Mouse (Mus musculus) myocyte (in vitro differentiated cells): ENCODE measurements at regions not wholly inside any gene's neighbourhood (a gene's known extent, or its start where the extent isn't known, plus 50 kb on each side); places are given as distances from the start of the nearest gene placed in this dataset.

Source experiments
- CEBPB ChIP-seq: IDR thresholded peaks from 2 replicates; pipeline ENCODE4 v1.6.1; 2011; ENCODE audit warnings: mild to moderate bottlenecking, moderate library complexity; ENCODE audit not compliant: poor library complexity, insufficient read depth, severe bottlenecking
- E2F4 ChIP-seq: IDR thresholded peaks from one replicate; pipeline ENCODE4 v1.6.1; 2011; ENCODE audit warnings: mild to moderate bottlenecking, control low read depth, moderate library complexity; ENCODE audit not compliant: insufficient read depth
- MAX ChIP-seq: IDR thresholded peaks from one replicate; pipeline ENCODE4 v1.6.1; 2011; ENCODE audit warnings: low read depth, mild to moderate bottlenecking, control low read depth
- MYOD1 ChIP-seq, 3 experiments: IDR thresholded peaks; one replicate each; pipeline ENCODE4 v1.6.1; 2011; ENCODE audit warnings: control low read depth in 2 of 3, low read depth in 2 of 3, mild to moderate bottlenecking in 2 of 3, moderate library complexity in 1 of 3; ENCODE audit not compliant: insufficient read length in 2 of 3, control insufficient read depth in 1 of 3
- MYOG ChIP-seq, 3 experiments: IDR thresholded peaks; one replicate each; pipeline ENCODE4 v1.6.1; 2011; ENCODE audit warnings: control low read depth in 2 of 3, low read depth in 2 of 3, mild to moderate bottlenecking in 2 of 3; ENCODE audit not compliant: insufficient read length in 2 of 3, control insufficient read depth in 1 of 3, insufficient read depth in 1 of 3
- POLR2A ChIP-seq: IDR thresholded peaks from one replicate; pipeline ENCODE4 v1.6.1; 2011; ENCODE audit warnings: low read depth, mild to moderate bottlenecking, control low read depth, moderate library complexity; ENCODE audit not compliant: insufficient read length
- POLR2AphosphoS2 ChIP-seq: IDR thresholded peaks from one replicate; pipeline ENCODE4 v1.6.1; 2011; ENCODE audit warnings: low read depth, control low read depth; ENCODE audit not compliant: insufficient read length
- REST ChIP-seq: IDR thresholded peaks from one replicate; pipeline ENCODE4 v1.6.1; 2011; ENCODE audit warnings: mild to moderate bottlenecking, control low read depth, moderate library complexity; ENCODE audit not compliant: insufficient read depth, insufficient read length
- SRF ChIP-seq: IDR thresholded peaks from one replicate; pipeline ENCODE4 v1.6.1; 2011; ENCODE audit warnings: low read depth; ENCODE audit not compliant: control insufficient read depth, insufficient read length
- USF1 ChIP-seq: IDR thresholded peaks from one replicate; pipeline ENCODE4 v1.6.1; 2011; ENCODE audit warnings: low read depth, mild to moderate bottlenecking, control low read depth, moderate library complexity

DNA sequence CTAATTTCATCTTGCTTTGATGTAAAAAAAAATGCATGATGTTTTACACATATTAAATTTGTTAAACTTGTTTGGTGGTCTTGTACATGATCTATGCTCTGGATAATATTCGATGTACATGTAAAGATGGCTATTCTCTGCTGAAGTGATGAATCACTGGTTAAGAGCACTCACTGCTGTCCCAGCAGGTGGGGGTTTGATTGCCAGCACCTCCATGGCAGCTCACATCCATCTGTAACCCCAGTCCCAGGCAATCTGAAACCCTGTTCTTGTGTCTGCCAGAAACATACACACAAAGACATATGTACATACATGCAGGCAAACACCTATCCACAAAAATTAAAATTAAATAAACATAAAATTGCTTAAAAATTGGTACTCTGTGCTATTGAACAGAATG is 448.7 kb upstream of the Gcfc2 start:
- TF ChIP-seq MAX (no peak), CEBPB (no peak), MYOD1 (IDR thresholded peaks at IDR 0.05; ENCODE audit: control insufficient read depth in 1 of 3, insufficient read length in 2 of 3, low read depth in 2 of 3) (no peak), POLR2A (no peak), POLR2AphosphoS2 (no peak), SRF (no peak), MYOG (IDR thresholded peaks at IDR 0.05; ENCODE audit: control insufficient read depth in 1 of 3, insufficient read depth in 1 of 3, insufficient read length in 2 of 3, low read depth in 2 of 3) (no peak), E2F4 (no peak), REST (no peak), USF1 (no peak)
